Mouse (Mus musculus): Measurements from ENCODE around the gene Nme3.
"Not testable (repeated sequence)": the region's sequence is repeated elsewhere in the genome, so short reads cannot be mapped to it uniquely, and the experiment has no call there.

Nme3 gene

DNA sequence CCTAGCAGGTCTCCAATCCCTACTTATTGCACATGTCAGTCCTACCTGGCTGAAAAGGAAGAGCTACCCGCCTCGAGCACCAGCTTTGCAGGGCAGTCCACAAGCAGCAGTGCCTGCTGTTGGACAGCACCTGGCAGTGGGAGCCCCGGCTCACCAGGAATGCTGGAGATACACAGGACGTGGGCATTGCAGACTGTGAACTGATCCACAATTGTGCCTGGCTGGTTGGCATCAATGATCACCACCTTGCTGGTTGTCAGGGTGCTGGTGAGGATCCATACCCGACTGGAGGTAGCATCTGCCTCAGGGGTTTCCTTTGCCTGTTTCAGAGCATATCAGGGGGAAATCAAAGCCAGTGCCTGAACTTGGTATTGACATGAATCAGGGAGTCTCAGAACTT, 5.8 kb downstream of the Nme3 start:
- DNase-seq, result no peak

DNA sequence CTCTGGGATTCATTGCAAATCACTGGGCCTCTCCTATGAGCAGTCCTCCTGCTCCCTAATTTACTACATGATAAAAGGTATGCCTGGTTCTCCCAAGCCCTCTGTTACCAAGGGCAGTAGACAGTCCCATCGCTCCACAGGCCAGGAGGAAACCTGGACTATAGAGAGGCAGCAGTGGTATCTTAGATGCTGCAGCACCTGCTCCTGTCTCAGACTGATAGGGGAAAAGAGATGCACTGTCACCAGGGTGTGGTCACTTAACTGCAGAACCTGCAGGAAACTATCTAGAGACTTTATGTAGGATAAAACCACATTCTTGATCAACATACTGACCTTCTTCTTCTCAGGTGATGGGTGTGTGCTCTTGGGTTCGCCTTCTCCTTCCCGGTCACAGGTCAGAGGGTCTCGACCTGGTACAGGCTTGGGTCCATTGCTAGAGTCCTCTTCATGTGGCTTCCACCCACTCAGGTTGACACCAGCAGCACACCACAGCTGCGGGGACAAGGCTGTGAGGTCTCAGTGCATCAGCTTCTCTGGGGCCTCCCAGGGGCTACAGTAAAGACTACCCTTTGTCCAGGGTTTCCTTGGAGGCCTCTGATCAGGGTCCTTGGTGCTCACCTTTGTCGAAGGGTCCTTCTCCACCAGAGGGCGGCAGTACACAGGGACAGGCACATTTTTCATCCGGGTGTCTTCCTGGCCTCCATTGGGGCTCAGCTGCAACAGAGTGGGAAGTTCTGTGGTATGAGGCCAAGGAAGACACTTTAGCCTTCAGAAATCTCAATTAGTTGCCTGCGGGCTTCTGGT, 6.6 kb downstream of the Nme3 start:
- peak; percentile 68 for DNase-seq

DNA sequence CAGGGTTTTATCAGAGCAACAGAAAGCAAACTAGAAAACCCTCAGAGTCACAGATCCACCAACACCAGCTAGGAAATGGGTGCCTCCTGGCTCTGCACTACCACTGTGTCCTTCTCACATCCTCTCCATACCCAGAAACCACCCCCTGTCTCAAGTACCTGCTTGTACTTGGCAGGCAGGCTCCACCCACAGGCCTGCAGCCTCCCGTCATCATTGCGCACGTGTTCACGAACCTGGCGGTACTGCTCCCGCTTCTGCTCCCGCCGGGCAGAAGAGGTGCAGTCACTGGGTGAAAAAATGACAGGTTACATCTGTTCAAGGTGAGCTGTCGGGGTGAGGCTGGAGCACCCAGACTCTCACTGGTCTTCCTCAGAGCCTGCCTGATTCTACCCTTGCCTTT, 7.5 kb downstream of the Nme3 start:
- DNase-seq, result no peak

DNA sequence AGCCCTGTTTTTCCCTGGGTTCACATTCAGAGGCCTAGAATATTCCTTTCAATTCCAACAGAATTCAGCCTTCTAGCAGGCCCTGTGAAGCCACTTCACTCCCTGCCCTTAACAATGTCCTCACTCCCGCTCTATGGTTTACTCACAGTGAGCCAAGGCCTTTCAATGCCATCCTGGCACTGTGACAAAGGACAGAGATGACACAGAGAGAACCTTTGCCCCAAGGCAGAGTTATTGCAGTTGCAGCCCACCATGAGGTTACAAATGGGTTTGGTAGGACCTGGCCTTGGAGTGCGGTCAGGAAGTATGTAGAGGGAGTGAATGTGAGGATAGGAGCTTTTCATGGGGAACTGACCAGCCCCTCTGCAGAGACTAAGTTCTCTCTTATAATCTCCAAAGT, 11.3 kb downstream of the Nme3 start:
- no peak for DNase-seq

DNA sequence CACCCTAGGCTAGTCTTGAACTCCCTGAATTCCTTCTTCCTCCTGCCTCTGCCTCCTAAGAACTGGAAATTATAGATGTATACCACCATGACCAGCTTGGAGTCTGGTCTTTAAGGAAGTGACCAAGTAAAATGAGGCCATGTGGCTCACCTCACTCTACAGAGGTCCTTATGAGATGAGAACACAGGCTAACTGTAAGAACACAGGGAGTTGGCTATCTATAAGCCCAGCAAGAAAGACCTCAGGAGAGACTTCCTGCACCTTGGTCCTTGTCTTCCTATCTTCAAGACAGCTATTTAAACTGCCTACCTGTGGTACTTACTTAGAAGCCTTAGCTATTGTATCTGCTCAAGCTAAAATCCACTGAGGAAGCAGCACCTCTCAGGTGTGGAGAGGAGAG, 17.7 kb downstream of the Nme3 start:
- DNase-seq, result no peak

DNA sequence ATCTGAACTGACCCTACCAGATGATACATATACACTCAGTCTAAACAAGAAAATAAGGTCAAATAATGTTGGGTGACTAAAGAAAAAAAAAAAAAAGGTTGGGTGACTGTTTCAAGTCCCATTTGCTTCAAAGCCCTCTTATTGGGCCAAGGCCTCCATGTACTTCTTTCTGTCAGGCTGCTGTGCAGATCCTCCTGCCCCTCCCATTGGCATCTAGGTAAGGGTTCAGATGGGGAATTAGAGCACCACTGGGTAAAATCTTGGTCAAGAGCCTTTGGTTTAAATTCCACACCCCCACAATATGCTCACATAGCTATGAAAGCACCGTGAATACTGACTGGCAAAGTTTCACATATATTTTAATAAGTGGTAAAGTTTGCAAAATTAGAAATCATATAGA, 26.9 kb downstream of the Nme3 start:
- DNase-seq, result no peak

DNA sequence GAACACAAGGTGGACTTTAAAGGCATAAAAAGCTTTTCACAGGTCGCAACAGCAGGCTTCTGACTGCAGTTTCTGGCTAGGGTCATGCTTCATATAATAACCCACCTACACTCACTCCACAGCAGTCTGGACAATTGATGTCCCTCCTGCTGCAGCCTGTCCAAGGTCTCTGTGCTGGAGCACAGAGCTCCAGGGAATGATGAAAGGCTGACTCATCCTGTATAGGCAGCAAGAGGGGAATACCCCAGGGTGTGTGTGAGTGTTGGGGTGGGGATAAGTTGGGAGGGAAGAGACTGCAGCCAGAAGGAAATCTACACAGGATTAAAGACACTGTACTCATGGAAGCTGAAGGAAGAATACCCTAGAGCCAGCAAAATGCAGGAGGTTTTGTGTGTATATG, 33.2 kb downstream of the Nme3 start:
- no peak for DNase-seq

DNA sequence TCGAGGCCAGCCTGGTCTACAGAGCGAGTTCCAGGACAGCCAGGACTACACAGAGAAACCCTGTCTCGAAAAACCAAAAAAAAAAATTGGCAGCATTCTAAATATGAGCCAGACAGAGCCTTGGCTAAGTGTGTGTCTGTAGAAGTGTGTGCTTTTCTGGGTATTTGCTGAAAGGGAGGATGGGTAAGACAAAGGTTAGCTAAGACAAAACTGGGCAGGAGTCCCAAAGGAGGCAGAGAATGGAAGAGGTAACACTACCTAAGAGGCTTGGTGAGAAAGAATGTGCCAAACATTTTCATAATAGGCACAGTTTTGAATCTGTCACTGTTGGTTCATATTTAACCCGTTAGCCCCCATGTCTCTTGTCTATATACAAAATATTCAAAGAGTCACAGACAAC, 36.1 kb downstream of the Nme3 start:
- DNase-seq, result no peak

DNA sequence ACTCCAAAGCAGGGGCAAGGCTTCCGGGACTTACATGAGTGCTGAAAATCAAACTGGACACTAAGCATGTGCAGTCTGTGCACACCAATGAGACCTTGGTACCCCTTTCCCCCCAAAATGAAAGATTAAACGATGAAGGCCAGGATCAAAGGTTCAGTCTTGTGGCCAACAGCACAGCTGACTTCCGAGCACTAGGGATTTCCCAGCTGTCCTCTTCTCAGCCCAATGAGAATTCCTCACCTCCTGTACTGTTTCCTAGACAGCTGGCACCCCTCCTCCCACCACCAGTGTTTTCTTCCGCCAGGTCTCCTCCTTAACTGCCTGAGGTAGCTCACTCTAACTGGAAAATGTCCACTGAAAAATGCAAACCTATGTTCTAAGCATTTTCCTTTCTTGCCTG, 36.9 kb downstream of the Nme3 start:
- DNase-seq, result no peak

DNA sequence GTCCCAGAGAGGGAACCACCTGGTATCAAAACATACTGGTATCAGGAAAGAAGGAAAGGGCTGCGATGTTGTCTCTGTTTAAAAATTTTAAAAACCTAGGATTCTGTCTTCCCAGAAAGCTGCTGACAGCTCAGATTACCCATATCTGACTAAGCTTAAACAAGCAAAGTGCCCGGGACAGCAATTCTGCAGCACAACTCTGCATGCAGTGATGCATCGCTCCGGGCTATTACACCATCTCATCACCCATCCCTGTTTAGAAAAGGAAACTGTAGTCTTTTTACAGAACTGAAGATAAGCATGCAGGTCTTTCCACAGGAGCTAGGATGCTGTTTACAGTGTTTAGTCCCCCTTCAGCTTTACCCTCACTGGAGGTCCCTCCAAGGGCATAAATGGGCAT, 38.6 kb downstream of the Nme3 start:
- no peak for DNase-seq

DNA sequence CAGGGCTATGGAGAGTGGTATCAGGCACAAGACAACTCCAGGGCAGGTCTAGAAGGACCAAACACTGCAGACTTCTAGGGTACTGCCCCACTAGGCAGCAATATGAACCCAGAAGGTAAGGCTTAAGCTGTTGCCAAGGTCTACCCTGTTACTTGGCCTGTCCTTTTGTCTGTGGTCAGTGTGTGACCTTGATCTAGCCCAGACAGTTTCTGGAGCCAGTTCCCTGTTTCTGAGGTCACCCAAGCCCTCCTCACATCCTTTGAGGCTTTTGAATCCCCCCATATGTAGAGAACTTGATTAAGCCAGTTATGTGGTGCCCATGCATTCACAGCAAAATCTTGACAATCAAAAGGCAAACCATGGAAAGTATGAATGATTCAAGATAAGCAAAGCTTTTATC, 39.4 kb downstream of the Nme3 start:
- DNase-seq, result no peak

DNA sequence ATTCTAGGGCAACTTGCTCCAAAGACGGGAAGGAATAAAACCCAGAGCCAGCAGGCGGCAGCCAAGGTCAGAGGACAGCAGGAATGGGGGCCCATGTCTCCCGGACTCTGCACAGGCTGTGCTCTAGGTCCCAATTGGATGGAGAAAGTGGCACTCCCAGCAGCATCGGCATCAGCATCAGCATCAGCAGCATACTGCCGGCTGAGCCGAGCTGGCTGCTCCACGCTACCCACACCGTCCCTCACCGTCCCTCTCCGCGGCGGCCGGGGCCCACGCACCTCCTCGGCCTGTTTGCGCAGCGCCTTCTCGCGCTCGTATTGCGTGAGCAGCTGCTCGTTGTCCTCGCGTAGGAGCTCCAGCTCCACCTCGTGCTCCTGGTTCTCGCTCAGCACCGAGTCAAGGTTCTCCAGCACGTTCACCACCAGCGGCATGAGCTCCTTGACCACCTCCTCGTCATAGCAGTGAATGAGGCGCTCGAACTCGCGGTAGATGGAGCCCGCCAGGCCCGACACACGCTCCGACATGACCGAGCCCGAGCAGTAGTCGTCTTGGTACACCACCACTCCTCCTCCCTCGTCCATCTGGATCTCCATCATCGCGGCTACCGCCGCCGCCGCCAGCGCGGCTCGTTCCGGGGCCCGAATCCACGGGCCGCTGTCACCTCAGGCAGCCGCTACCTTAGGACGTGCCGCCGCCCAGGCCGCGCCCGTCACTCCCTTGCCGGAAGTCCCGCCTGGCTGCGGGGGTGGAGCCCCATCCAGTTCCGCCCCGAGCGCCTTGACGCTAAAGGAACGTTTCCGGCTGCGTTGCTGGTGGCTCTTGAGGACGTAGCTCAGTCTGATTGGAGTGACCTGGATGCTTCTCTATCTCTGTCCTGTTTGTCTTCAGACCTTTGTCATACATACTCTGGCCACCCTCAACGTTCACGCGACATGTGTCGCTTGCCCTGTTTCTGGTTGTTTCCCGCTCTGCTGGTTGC, 40.2 kb downstream of the Nme3 start, which contains the start of gene Mapk8ip3:
Gene Mapk8ip3 (minus strand): TSS at position 719 of the 979 bp plus-strand sequence.
- peak; percentile 97 for DNase-seq

DNA sequence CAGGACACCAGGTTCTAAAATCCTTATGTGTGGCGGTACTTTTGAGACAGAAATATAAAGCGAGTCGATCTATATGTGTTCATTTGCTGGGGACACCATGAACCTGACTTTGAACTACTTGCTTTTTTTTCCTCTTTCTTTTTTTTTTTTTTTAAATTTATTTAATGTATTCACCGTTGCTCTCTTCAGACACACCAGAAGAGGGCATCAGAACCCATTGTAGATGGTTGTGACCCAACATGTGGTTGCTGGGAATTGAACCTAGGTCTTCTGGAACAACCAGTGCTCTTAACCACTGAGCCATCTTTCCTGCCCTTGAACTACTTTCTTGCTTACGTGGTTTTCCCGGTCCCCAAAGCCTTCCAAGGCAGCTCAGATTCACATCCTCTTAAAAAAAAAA, 41.0 kb downstream of the Nme3 start:
- DNase-seq, result no peak

DNA sequence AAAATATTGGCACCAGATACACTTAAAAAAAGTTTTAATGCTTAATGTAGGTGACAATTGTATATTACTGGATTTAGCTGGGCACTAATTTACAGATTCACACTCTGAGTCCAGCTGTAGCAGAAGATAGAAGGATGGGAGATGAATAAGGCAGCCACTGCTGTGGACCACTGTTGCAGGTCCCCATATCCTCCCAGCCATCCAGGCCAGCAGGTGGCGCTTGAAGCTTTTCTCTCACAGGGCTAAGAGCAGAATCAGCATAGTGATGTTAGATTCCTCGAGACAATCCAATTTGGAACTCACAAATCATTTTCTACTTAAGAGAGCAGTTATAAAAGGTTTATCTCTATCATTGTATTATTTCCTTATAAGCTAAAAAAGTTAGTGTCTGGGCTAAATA, 46.2 kb downstream of the Nme3 start:
- DNase-seq, result peak; percentile 60

DNA sequence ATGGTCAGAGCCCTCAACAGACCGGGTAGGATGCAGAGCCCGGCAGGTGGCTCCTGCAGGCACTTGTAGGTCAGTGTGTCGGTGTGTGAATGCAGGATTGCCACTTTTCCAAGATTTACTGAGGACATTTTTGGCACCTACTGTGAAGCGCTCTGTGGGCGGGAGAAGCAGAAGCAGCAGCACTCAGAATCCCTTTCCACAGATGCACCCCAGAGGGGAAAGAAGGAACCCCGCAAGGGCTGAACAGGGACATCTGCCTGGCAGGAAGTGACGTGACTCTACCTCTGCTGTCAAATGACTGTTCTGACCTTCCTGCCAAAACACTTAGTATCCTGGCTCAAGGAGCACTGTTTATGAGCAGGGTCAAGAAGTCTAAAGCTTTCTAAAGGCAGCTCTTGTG, 46.7 kb downstream of the Nme3 start:
- no peak for DNase-seq

DNA sequence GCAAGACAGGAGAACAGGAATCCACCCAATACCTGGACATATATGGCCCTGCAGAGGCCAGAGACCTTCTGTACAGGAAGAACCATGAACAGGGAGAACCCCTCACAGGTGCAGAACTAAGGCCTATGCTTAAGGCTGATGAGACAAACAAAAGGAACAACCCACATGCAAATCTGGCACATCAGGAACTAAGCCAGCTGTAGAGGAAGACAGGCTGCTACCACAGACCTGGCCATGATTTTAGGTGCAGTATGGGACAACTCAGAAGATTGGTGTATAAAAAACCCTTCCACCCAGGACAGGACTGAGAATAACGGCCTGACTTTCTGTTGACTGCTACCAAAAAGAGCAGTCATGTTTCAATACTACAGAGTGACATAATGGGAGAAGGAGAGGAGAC, 47.3 kb downstream of the Nme3 start:
- DNase-seq, result not testable (repeated sequence)

Measured in thymus, postnatal 4 days (tissue).